Mouse (Mus musculus) cerebellum, postnatal 14 days (tissue): ENCODE results near the gene Theg.

Source experiments
- DNase-seq, 2 experiments: peaks; one replicate each; pipeline ENCODE4 v3.0.0; 2021; ENCODE audit warnings: mixed read lengths in 2 of 2

The Theg gene

DNA sequence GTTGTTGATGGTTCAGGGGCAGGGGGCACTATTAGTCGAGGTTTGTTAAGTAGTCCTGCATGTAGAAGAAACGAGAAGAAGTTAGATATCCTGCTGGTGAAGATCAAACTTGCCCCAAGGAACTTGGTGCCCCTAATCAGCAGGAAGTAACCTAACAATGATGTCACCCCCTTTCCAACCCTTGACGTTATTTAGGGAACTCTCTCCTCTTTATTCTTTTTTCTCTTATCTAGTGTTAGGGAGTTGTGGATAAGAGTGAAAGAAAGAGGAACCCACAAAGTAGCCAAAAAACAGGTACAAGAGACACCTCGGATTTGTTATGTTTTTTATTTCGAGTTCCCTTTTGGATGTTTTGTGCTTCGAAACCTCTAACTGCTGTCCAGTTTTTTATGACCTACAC, 7.0 kb upstream of the Theg start:
- DNase-seq = no peak

DNA sequence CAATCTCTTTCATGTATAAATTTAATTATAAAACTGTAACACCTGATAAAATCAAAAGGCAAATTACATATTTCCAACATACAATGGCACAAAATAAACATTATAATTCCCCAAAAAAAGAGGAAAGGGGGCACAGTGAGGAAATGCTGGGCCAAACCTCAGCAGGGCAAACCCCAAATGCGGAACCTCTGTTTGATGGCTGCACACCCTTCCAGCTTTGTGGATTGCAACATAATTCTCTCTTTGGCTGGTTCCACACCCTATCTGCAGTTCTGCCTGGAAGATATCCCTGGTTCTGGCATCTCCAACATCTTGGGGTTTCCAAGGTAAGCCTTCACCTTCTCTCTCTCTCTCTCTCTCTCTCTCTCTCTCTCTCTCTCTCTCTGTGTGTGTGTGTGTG, 3.6 kb upstream of the Theg start:
- DNase-seq = no peak

DNA sequence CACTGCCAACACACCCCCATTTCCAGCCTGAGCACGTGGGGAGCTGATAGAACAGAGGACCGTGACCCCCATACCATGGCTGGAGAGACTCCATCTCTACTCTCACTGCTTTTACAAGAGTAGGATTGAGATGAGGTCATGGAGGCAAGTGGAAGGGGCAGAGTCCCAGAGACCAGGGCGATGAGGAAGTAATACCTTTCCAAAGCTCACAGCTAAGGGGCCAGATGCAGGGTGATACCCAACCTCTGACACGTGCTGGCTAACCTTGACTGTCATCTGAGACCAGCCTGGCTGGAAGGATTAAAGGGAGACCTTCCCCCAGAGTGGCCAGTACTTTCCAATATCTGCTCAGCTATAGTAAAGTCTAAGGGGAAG, 608 bp upstream of the Theg start:
- DNase-seq = peak in 1 of 2 experiments; percentile 0

DNA sequence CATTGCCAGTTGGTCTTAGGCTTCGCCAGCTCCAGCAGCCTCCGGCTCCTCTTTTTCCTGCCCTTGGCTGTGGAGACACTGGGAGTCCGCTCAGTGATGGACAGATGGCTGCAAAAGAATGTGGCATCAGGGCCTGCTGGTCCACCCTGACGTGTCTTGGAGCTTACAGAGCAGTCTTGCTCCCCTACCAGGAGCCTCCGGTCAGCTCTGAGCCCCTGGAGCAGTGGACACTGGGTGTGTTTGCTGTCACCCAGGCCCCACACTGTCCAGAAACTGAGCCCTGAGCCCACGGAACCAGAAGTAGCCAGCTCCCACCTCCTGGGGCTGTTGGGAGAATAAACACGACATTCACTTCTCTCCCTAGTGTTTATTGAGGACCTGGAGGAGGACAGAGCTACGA, 888 bp downstream of the Theg start:
- no peak for DNase-seq

DNA sequence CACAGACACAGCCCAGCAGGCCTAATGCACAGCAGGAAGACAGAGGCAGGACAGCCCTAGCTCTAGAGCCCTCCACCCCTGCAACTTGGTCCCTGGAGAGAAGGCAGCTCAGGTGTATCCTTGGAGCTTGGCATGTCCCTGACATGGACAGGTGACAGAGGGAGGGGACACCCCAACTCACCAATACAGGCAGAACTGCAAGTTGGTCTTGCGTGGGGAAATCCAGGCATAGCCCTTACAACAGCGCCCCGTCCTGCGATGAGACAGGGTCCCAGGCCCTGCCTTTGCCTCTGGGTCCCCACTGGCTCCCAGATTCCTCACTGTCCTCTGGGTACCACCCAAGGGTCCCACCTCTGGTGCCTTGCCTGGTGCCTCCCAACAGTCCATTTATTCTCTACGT, 1.4 kb downstream of the Theg start:
- DNase-seq = no peak

DNA sequence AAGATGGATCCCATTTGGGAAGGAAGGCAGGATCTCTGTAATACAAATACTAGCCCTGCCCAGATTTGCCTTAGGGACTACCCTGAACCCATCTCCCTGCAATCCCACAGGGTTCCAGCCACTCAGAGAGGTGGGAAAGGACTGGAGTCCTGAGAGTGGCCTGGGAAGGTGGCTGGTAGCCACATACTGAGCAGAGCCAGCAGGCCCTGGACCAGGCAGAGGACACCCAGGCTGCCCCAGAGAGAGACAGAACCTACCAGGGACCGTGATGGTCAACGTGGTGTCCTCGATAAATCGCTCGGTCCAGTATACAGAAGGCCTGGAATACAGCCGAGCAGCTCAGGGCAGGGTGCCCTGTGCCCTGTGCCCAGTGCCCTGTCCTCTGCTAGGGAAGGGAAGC, 2.0 kb downstream of the Theg start:
- DNase-seq = no peak

DNA sequence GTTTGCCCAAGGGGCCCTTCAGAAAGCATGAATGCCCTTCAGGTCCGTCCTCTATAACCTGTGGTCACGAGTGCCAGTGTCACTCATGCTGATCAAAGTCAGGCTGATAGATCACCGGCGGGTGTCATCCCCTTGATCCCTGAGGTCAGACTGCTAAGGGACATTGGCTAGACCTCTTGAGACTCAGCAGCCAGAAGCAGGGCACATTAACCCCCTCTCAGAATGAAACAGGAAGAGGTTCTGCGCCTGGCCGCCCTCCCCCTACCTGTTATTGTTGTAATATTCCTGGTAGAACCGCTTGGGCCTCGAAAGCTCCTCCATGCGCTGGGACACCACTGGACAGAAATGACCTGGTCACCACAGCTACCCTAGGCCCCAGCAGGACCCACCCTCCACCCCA, 2.7 kb downstream of the Theg start:
- DNase-seq = no peak

DNA sequence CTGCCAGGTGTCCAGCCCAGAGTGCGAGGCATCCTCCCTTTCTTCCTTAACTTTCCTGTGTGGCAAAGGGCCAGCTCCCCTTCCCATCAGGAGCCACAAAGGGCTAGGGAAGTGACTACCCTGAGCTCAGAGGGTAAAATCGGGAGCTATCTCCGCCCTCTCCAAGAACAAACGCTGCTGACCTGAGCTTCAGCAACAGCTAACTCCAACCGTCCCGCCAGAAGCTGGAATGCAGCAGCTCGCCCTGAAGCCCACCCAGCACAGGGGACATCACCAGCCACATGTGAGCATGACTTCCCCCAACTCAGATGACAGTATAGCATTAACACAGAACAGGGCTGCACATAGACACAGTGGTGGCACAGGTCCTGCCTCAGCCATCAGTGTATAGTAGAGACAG, 3.1 kb downstream of the Theg start:
- no peak for DNase-seq

DNA sequence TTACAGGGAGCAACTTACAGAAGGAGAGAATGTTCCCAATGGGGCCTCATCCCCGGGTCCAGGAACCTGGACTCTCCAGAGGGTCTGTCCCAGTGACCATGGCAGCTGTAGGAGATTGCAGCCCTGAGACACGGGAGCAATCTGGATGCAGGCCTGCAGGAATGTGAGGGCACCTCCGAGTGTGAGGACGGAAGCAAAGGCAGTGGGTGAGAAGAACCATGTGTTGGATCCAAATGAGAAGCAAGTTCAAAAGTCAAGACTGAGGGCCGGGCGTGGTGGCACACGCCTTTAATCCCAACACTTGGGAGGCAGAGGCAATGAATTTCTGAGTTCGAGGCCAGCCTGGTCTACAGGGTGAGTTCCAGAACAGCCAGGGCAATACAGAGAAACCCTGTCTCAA, 5.6 kb downstream of the Theg start:
- no peak for DNase-seq

DNA sequence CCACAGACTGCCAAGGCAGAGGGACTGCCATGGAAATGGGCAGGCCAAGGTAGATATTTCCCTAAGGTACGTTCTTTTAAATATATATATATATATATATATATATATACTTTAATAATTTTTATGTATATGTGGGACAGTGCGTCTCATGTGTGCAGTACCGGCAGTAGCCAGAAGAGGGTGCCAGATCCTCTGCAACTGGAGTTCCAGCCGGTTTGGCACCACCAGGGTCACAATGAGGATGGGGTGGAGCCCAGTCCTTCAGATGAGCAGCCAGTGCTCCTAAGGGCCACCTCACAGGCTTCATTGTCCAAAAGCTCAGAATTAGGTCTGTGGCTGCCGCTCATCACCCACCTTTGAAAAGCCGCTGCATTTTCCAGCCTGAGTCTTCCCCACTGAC, 6.3 kb downstream of the Theg start:
- peak; percentile 75 to 91 for DNase-seq

DNA sequence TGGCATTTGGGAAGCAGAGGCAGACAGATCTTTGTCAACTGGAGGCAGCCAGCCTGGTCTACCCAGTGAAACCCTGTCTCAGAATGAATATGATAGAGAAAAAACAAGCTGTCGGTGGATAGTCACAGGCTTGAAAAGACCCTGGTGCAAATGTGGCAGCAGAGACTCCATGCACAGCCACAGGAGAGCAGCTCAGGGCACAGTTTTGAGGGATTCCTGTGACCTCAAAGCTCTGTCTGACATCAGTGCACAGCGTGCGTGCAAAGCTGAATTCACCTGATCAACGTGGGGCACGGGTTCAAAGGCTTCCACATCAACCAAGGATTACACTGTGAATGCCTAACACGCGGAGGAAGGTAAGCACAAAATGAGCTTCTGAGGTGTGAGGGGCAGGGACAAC, 6.8 kb downstream of the Theg start:
- no peak for DNase-seq

DNA sequence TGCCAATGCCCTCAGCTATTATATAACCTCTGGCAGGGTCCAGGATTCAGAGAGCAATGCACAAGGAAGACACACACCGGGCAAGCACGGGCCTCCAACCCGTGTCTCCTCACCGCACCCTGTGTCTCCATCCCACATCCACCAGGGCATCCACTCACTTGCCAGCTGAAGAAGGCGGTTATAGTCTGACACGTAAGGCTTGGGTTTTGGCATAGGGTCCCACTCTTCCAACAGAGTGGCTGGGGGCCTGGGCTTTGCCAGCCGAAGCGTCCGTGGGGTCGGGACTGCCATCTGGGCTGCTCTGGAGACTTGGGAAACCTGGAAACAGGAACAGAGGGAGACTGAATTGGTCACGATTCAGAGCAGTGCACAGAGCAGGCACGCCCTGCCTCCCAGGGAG, 7.3 kb downstream of the Theg start:
- DNase-seq = peak; percentile 40 to 60

DNA sequence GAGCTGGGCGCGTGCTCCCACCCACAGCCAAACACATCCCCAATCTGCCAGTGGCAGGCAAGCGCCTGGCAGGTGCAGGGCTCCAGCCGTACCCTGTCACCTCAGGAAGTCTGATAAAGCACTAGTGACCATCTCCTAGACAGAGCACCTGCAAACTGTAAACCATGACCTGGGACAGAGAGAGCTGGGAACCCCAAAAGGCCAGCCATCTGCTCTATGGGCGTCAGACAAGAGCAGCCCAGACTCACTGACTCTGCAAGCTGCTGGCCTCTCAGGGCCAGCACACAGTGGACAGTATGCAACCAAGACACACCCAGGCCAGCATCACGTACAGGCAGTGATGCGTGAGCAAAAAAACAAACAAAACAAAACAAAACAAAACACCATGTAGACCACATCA, 8.2 kb downstream of the Theg start:
- no peak for DNase-seq

DNA sequence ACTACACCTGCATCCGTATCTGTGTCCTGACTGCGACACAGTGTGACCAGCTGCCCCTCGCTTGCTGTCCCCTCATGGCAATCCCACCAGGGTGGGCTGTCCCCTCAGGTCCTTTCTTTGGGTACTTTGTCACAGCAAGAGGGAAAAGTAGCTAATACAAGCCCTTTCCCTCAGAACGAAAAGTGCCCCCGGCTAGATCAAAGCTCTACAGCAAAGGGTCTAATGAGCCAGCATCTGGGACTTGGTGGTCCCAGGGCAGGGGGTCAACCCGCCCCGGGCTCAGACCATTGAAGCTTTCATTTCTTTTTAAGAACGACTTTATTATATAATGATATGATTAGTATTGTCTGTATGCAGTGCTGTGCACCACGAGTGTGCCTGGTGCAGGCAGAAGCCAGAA, 8.9 kb downstream of the Theg start:
- DNase-seq = no peak

DNA sequence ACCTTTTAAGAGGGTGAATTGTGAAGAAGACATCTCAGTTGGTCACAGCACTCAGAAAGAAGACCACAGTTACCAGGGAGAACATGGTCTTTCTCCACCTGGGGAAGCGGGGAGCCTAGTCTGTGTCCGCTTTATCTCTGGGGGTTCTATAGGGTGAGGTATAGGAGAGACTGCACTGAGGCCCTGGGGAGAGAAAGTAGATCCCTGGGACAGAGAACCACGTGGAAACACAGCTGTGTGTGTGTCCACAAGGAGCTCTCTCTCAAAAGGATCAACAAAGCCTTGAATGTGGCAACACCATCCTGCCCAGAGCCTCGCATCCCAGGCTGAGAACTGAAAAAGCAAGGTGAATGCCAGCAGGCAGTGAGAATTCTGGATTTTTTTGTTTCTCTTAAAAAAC, 9.8 kb downstream of the Theg start:
- DNase-seq = no peak

DNA sequence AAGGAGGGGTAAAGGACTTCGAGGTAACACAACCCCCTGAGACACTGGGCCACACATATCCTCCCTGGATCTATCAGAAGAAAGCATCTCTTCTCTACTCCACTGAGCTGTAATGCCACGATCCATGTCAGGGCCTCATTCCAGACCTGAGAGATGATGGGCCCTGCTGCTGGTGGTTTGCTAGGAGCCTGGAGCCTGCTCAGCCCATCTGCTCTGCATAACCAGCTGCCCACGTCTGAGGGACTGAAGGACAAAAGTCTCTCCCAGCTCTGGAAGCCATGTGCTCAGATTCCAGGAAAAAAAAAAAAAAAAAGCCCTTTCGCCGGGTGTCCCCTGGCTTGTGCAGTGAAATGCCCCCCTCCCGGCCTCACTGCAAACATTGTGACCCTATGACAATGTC, 11.4 kb downstream of the Theg start:
- DNase-seq = no peak

DNA sequence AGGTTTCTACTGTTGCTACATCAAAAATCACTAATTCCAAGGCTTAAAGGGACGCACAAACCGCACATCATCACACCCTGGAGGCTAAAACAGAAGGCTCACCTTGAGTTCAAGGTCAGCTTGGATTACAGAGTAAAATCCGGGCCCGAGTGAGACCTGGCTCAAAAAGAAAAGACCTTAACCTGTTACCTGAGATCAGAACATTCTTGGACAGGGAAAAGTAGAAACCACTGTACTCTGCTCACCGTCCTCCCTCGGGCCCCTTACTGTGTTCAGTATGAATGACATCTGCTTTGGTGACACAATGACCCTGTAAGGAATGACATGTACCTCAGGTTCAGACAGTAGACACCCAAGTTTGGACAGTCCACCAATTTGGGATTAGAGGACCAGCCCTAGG, 12.3 kb downstream of the Theg start:
- DNase-seq = no peak

DNA sequence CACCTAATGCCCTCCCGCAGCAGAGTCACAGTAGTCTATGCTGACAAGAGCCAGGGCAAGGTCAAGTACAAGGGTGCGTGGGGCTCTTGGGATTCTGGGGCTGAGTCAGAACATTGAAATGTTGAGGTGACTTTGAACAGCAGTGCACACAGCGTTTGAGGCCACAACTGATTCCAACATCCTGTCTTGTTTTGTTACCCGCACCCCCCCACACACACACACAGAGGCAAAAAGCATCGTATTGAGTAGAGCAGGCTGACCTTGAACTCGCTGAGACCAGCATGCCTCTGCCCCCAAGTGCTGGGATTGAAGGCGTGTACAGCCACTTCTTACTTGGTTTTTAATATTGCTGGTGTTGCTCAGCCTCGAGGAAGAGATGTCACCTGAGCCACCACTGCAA, 12.8 kb downstream of the Theg start:
- DNase-seq = no peak

DNA sequence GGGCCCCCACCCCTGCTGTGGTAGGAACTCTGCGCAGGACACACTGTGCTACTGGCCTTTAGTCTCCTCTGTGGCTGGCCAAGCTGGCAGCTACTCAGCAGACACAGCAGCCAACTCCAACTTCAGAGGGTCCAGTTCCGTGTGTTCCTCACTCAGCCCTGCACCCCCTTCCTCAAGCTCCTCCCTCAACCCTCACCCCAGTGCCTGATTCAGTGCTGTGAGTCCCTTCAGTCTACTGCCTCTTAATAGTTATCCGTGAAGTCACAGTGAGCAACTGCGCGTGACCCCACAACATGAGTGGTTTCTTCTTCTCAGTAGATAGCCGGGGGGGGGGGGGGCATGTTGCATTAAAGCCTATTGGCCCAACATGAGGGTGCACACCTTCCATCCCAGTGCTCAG, 13.5 kb downstream of the Theg start:
- no peak for DNase-seq

DNA sequence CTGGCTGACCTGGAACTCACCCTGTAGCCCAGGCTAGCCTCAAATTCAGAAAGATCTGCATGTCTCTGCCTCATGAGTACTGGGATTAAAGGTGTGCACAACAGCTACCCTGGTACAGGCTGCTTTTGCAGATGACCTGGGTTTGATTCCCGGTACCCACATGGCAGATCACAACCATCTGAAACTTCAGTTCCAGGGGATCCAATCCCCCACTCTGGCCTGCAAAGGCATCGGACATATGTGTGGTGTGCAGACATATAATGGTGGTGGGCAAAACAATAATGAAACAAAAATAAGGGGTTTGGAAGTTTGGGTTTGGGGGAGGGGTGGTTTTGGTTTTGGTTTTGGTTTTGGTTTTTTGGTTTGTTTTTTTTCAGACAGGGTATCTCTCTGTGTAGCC, 15.8 kb downstream of the Theg start:
- DNase-seq = no peak

DNA sequence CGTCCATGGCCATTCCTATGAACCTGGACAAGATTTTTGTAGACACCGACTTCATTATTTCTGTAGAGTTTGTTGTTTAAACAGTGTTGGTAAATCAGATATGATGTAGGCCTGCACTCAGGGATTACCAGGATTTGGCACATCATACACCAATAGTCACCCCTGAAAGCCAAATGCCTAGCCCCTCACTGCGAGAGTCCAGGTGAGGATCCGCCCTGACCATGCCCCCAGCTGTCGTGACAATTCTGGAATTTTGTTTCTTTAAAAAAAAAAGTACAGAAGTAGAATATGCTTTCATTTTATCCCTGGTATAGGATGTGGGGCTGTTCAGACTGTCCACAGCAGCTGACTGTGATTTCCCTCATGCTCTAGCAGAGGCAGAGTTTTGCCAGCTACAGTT, 17.2 kb downstream of the Theg start:
- DNase-seq = no peak

DNA sequence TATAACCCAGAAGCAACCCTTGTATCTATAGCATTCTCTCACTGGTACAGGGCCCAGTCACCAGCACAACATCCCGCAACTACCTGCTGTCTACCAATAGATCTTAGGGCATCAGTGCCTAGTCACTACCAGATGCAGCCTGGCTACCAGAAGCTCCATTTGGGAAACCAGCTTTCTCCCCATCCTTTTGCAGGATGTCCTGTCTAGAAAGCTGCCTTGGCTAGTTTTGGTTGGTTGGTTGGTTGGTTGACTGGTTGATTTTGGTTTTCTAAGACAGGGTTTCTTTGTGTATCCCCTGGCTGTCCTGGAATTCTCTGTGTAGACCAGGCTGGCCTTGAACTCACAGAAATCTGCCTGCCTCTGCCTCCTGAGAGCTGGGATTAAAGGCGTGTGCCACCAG, 27.4 kb downstream of the Theg start:
- no peak for DNase-seq

DNA sequence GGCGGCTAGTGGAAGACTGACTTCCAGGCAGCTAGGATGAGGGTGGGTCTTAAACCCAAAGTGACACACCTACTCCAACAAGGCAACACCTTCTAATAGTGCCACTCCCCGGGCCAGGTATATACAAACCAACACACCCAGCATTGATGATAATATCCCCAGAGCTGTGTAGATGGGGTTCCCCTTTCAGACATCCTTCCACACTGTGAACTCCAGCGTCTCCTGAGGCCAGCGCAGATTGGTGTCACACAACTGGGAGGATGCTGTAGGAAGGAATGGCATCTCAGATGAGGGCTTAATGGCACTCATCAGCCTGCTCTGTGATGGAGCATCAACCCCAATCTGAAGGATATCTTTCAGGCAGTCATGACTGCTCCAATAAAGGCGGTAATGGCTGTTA, 29.6 kb downstream of the Theg start:
- peak in 1 of 2 experiments; percentile 1 for DNase-seq

DNA sequence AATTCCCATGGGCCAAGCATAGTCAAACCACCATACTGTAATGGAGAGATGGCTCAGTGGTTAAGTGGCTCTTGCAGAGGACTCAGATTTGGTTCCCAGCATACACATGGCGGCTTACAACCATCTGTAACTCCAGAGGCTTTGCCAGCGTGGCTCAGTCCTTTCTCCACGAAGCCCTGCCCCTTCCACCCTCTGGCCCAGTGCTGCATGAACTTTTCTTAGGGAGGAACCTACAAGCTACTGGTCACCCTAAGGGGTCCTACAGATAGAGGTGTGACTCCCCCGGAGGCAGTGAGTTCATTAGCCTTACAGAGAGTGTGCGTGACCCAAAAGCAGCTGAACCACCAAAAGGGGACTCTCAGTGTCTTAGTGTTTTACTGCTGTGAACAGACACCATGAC, 30.2 kb downstream of the Theg start:
- peak in 1 of 2 experiments; percentile 0 for DNase-seq

DNA sequence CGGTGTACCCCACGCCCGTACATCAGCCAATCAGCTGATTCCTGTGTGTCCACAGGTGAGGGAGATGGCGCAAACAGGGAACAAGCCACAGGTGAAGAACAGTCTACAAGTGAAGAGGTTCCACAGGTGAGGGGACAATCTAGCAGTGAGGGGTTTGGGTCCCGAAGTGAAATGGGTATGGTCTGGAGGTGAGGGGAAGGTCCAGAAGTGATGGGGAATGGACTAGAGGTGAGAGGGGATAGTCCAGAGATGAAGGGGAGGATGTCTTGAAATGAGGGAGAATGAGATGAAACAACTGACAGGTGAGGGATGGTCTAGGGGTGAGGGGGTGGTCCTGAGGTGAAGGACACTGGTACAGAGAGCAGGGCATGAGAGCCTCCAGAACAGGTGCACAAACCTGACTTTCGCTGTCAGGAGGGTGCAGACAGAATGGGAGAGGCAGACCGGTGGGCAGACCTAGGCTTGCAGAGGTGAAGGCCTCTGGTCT, 31.9 kb downstream of the Theg start:
- peak in 1 of 2 experiments; percentile 10 for DNase-seq
